Mouse (Mus musculus) spleen, adult 2 months (tissue): Measurements from ENCODE around the gene Txn2.

Experiments
- CTCF ChIP-seq: fragments of 200-500 bp; IDR thresholded peaks from 2 replicates; pipeline ENCODE4 v1.5.1; 2011; ENCODE audit warnings: mild to moderate bottlenecking, inconsistent platforms; ENCODE audit not compliant: insufficient read depth, insufficient read length, insufficient replicate concordance; ENCODE audit errors: extremely low read depth
- POLR2A ChIP-seq: fragments of 200-500 bp; IDR thresholded peaks from 2 replicates; pipeline ENCODE4 v1.6.1; 2011; ENCODE audit warnings: low read depth, low read length, inconsistent platforms

DNA sequence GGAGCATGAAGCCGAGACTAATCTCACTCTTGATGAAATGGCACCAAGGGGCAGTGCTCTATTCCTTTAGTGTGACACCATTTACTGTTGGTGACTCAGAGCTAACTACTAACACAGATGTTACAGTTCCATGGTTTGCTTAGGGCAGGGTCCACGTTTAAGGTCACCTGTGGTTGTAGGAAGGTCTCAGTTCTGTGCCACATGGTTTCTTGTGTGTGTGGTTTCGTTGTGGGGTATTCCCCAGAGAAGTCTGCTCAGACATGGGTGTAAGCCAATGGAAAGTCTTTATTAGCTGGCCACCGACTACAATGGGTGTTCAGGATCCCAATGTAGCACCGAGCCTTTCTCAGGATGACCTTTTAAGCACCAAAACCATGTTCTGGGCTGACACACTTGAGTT lies 9.7 kb upstream of the Txn2 start:
- TF ChIP-seq CTCF (no peak), POLR2A (no peak)
